Mouse (Mus musculus): ENCODE measurements at regions not wholly inside any gene's neighbourhood (a gene's known extent, or its start where the extent isn't known, plus 50 kb on each side); places are given as distances from the start of the nearest gene placed in this dataset.
"Not testable (repeated sequence)": the region's sequence is repeated elsewhere in the genome, so short reads cannot be mapped to it uniquely, and the experiment has no call there.

DNA sequence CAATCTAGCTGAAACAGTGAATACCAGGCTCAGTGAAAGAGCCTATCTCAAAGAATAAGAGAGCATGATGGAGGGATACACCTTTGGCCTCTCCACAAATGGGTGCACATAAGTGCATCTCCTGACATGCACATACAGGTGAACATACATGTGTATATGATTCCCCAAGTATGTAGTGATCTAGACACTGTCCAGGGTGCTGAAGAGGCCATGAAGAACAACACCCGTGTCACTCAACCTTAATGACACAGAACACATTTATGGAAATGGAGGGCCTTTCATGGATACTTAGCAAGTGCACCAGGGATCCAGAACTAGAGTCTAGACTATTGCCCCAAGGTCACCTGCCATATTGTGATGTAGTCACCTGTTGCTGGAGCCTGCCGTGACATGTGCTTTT lies 56.9 kb downstream of the Spata19 start:
- no peak for DNase-seq (ENCODE audit: low spot score in 2 of 2)

DNA sequence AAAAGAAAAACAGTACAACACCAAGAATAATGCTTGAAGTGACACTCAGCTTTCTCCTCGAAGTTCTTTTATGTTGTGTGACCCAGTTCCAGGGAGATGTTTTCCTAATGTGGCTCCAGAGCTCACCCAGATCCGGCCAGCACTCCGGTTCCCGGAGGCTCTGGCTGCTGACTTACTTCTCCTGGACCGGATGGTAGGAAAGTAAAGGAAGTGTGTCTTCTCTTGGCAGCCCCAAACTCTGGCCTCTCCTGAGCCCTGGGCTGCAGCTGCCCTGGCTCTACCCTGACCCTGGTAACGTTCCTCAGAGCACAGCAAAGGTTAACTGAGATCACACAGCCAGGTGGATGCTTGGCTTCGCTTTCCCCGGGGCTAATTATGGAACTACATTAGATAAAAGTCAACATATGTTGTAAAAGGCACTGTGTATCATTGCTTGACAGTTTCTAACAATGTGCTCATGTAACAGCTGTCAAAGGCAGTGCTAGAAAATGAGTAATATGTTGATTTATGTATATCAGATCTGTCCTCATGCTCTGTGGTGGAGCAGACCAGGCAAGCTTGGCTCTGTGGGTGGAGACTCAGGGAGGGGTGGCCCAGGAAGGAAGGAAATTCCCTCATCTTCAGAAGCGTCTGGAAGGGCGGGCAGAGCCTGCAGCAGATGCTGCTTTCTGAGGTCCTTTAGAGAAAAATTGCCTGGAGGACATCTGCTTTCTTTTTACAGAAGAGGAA lies 57.5 kb downstream of the Spata19 start:
- peak; percentile 68 to 88 for DNase-seq (ENCODE audit: low spot score in 2 of 2)

DNA sequence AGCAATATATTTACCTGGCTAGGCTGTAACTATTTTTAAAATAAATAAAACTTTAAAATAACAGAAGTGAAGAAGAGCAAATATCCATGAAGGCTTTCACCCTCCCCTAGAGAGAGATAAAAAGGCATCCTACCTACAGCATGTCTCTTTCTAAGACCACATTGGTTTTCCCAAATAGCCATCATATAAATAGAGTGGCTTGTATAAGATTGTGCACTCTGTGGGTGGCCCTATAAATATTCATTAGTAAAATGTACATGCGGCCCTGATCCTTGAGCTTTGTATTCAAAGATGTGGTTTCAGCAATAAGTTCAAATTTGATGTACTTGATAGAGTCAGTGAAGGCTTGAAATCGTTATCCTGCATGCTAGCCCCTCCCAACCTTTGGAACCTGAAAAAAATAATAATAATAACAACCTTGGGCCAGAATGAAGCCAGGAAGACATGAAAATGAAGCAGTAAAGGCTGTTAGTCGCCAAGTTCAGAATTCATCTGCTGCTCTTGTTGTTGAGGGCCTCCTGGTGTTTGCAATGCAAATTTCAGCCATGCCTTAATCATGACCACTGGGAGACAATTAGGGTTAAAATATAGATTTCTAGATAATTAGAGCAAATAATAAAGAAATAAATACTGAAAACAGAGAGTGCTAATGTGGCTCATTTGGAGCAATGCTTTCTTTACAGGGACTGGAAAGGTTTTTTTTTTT lies 61.9 kb downstream of the Spata19 start:
- DNase-seq (ENCODE audit: low spot score in 2 of 2): no peak

DNA sequence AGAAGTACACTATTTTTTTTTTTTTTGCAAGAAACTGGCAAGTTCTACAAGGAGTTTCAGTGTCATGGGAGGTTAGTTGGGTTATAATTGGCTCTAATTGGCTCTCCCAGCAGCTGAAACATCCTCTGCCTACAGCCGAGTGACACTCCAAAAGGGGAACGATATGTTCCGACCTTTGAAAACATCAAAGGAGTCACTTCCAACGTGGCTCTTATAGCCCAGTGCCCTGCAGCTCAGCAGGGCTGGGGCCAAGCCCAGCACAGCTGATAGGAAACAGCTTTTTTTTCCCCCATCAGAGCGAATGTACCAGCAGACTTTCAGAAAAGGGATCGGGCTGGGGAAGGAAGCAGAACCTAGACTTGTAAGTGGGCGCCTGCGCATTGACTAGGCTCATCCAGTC lies 64.4 kb downstream of the Spata19 start:
- no peak for DNase-seq (ENCODE audit: low spot score in 2 of 2)

DNA sequence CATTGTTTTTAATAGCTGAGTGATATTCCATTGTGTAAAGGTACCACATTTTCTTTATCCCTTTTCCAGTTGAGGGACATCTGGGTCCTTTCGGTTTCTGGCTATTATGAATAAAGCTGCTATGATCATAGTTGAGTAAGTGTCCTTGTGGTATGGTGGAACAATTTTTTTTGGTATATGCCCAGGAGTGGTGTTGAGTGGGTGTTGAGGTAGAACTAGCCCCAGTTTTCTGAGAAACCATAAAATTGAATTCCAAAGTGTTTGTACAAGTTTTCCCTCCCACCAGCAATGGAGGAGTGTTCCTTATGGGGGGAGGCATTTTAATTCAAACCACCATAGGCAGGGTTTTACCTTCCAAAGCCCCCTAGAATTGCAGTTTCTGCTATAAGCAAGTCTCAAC lies 67.4 kb downstream of the Spata19 start:
- no peak for DNase-seq (ENCODE audit: low spot score in 2 of 2)

DNA sequence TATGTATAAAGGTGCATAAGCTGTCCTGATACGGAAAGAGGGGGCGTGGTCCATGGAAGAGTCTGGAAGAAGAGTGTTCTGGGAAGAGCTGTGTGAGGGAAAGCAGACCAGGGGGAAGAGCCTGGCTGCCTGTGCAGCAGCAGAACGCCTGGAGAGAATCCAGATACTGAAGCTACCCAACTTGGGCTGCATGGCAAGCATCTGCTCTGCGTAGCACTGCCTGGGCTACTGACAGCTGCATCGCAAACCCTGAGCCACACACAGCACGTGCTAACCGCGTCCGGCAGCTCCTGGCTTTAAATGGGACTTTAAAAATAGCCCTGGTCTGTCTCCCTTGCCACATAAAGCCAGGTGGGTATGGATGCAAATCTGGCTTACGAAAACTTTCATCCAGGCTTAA lies 78.9 kb downstream of the Spata19 start:
- DNase-seq (ENCODE audit: low spot score in 2 of 2): peak; percentile 70 to 81

DNA sequence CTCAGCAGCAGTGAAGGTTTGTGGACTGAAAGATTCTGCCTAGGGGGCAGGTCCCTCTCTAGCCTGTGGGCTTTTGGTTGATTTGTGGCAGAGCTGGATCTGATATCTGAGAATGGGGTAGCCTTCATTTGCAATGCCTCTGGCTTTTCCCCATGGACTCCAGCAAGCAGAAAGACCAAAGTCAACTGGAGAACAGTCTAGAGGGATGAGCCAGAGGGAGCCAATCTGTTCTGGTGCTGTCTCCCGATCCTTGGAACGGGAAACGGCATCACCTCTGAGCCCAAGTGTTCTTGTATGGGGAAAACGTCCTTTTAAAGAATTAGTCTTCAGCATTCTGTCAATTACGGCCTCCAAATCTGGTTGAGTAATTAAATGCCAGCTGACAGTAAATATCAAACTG lies 80.0 kb downstream of the Spata19 start:
- no peak for DNase-seq (ENCODE audit: low spot score in 2 of 2)

DNA sequence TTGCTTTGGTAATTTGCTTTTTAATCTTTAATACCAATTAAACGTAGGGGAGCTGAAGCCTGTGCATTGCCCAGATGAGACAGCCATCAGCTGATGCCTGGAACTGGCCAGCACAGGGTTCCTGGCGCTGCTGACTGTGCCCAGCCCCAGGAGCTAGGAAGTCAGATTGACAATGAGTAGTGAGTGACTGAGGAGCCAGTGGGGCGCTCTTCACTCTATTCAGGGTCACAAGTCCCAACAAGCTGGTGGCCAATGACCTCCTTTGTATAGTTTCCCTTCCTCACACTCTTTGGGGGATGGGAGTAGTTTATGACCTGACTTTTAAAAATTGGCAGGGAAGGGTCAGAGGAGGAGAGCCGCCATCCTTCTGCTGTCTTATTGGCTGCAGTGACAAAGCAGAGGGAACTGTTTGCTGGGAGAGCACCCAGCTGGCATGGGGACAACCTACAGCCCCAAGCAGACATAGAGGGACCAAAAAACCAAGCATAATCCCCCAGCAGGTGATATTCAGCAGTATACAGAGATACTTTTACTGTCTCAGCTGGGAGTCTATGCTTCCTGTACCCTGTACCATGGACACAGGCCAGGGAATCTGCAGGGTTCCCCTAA lies 80.6 kb downstream of the Spata19 start:
- no peak for DNase-seq (ENCODE audit: low spot score in 2 of 2)

DNA sequence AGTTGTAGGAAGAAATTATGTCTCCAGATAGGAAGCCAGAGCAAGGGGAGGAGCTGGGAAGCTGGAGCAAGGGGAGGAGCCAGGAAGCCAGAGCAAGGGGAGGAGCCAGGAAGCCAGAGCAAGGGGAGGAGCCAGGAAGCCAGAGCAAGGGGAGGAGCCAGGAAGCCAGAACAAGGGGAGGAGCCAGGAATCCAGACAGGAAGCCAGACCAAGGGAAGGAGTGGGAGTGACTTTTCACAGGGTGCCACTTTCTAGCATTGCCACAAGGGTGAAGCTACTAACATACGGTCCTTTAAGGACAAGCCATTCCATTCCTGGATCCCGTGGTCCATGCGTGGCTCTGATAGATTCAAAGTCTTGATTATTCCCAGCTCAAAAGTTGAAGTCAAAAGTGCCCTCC lies 81.7 kb downstream of the Spata19 start:
- DNase-seq (ENCODE audit: low spot score in 2 of 2): no peak

DNA sequence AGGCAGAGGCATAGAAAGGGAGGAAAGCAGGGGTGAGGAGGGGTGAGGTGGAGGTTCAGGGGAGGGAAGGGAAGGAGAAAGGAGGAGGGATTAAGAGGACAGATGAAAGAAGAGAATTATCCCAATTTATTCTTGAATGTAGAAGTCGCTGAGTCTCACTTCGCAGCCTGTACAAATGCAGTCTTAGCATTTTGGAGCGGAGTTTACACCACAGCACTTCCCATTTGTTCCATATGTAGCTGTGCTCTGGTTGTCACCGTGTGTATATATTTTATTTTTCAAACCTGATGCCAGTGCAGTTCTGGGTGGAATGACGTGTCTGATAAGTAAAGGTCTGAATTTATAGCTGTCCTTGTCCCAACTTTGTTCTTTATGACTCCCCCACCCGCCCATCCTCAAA lies 105.2 kb downstream of the Spata19 start:
- DNase-seq (ENCODE audit: low spot score in 2 of 2): no peak

DNA sequence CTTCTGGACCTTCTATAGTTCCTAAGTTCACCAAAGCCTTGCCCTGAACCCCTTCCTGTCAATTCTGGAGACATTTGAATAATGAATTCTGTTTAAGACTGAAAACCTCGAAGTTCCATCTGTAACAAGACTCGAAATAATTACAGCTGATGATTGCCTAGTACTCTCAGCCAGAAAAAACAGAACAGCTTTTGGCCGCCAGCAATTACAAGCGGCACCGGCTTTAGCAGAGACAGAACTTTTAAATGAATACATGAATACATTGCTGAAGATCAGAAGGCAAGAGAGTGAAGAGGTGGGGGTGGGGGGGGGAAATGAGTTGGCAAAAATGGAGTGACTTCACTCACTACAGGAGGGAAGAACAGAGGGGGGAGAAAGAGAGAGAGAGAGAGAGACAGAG lies 112.6 kb downstream of the Spata19 start:
- peak; percentile 61 to 77 for DNase-seq (ENCODE audit: low spot score in 2 of 2)

DNA sequence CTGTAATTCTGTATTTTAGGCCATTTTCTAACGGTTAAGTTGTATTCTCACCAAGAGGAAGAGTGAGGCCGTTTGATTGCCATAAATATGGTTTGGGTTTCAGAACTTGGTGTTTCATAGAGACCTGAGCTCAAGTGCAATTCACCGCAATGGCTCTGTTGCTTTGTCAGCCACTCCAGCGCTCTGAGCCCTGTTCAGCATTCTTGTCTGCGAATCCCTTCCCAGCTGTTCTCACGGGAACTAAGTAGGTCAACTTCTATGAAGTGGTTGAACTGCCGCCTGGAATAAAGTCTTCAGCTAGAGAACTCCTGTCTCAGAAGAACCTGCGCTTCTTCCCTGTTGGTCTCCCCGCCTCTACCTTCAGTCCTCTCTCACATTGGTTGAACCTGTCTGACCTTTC lies 113.1 kb downstream of the Spata19 start:
- DNase-seq (ENCODE audit: low spot score in 2 of 2): peak; percentile 37 to 52

DNA sequence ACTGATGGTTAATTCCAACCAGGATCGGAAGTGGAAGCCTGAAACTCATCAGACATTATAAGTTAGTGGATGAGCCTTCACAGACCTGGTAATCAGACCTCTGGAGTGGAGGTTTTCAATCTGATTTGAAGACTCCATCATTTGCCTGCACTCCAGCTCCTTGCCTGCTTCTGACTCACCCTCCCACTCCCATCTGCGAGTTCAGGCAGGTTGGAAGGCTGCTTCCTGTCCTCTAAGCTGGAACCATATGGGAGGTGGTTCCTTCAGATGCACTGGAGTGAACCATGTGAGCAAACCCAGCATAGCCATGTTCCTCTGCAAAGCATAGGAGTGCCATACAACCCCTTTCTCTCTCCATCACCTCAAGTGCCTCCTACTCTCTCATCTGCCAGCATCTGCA lies 114.6 kb downstream of the Spata19 start:
- DNase-seq (ENCODE audit: low spot score in 2 of 2): peak in 1 of 2 experiments; percentile 46

DNA sequence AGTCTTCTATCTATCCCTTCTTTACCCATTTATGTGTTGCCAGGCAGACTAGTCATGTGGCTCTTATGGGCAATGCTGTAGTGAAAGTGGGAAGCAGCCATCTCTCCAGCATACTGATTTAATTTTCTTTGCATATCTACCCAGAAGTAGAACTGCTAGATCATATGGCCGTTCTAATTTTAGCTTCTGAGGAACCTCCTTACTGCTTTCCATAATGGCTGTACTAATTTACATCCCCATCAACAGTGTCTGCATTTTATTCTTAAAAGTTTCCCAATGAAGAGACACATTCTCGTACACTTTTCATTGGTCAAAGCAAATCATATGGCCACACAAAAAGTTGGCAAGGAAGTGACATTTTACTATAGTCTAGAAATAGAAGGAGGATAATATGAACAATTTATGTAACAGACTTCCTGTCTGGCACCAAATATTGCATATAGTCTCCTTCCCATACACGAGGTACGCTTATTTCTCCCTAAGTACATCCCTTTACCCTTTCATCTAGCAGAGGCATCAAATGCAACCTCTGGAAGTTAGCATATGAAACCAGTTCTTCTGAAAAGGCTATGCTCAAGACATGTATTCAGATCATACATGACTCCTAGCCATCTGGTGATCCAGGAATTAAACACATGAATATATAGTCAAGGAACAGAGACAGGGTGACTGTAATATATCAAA lies 119.0 kb downstream of the Spata19 start:
- DNase-seq (ENCODE audit: low spot score in 2 of 2): peak in 1 of 2 experiments; percentile 52

DNA sequence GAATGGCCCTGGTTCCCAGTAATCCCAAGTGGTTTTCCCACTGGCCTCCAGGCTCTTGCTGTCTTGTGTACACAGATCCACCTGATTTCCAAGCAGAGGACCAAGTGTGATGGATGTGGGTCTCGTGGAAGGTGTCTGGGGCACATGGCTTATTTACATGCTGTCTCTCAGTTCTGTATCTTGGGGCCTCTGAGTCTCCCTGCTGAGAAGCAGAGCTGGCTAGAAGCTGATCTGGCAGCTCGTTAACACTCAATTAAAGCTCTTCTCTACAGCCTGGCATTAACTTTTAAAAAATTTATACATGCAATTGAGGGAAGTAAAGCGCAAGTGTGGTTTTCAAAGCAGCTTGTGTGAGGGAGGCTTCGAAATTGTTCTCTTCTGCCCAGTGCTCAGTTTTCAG lies 121.4 kb downstream of the Spata19 start:
- no peak for DNase-seq (ENCODE audit: low spot score in 2 of 2)

DNA sequence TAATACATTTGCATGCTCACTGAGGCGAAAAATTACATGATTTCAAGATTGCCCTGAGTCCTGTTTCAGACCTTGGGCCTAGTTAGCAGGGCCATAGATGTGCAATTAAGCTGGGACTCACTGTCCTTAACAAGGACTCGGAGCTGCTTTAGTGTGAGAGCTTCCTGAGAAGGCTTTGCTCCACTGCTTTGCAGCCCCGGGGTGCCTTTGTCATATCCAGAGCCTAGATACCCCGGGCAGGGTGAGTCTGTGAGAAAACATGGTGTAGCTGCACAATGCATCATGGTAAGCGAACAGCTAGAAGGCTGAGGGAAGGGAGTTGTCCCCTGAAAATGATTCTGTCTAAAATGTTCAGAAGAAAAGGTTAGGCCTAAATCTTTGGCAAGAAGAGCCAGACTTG lies 123.1 kb downstream of the Spata19 start:
- DNase-seq (ENCODE audit: low spot score in 2 of 2): no peak

DNA sequence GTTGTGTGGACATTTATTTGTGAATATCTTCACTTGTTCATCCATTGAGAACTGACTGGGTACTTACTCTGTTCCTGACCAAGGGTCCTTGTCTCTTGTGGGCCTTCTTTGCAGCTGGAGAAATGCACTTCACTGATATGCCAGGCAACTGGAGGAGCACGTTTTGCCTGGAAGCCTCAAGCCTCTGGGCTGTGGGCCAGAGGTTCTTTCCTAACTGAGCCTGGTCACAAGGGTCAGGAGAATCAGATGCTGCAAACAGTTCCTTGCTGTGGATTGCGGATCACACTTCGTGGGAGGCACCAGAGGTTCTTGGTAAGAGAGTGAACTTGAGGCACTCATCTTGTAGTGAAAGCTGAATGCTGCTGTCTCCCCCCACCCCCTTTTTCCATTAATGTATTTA lies 124.6 kb downstream of the Spata19 start:
- DNase-seq (ENCODE audit: low spot score in 2 of 2): no peak

DNA sequence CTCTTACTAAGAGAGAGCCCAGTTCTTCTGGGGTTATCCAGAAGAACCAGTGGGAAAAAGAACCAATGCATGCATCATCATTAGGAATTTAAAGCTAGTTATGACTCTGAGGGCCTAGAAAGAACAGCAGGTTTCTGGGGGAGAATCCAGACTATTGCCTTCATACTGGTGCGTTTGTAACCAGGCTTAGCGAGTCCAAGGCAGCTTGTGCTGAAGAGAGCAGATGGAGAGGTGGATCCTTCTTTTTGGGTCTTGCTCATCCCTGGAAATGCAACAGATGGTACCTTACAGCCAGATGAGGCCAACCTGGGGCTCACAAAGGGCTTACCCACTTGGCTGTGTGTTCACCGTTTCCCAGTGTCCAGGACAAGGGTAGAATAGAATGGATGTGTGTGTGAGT lies 130.1 kb downstream of the Spata19 start:
- DNase-seq (ENCODE audit: low spot score in 2 of 2): no peak

DNA sequence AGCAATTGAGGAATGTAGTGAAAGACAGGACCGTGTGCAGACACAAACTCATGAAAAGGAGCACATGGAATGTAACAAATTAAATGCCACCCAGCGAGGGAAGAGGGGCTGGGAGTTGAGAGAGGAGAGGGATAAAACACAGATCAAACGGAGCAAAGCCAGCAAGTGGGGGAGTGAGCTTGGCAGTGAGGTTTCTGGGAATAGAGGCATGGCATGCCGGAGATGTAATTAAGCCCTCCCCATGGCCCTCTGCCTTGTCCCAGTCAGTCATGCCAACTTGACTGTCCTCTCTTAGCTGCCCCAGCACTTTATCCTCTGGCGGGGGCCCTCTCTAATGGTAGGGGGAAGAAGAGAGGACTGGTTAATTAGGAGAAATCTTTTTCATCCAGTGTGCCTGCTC lies 141.9 kb downstream of the Spata19 start:
- DNase-seq (ENCODE audit: low spot score in 2 of 2): peak; percentile 53 to 64

DNA sequence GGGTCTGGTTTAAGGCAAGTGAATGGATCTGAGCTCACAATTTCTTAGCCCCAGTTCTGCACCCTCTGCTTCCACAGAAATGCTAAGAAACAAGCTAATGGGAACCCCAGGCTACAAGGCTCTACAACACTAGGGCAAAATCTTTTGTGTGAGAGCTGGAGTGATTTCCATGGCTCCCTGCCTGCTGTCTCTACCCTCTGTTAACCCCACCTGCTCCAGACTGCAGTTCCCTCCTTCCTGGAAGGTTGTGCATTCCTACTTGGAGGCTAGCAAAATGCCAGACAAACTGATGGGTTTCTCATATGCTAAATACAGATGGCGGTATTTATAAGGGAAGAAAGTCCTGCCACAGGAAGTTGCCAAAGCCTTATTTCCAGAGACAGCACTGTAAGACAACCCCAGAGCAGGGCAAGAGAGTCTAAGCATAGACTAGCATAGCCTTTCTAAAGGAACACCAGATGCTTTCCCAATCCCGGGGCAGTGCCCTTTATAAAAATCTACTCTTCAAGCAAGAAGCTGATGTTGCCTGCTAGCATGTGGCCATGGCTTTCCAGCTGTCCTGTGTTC lies 145.1 kb downstream of the Spata19 start:
- DNase-seq (ENCODE audit: low spot score in 2 of 2): peak; percentile 37 to 53

DNA sequence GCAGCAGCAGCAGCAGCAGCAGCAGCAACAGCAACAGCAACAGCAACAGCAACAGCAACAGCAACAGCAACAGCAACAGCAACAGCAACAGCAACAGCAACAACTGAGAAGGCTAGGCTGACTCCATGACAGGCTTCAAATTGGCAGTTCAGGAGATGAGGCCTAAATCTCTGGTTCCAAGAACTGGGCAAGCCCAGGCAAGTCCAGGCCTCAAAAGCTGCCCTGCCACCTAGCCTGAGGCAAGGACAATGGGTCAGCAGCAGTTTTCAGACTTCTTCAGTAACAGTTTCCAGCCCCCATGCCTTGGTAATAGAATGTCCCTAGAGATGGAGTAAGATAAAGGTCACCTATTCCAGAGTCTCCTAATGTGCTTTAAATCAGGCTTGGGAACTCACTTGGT lies 158.1 kb downstream of the Spata19 start:
- not testable (repeated sequence) for DNase-seq (ENCODE audit: low spot score in 2 of 2)

All from right cerebral cortex, postnatal 10 days (tissue).